Mouse (Mus musculus) embryonic facial prominence, embryonic 11.5 days (tissue): Measurements from ENCODE around the gene Rev1. TPM values are rescaled to one million over a fixed set of nuclear protein-coding genes. Genes with fewer than 3 reads are reported as not detected.

ENCODE experiments used
- polyA plus RNA-seq: library from polyadenylated mRNA; unstranded; fragments of >200 nt; fragmentation: Nextera tagmentation; extraction: Ambion mirVana; gene quantifications from 2 replicates; pipeline ENCODE4 v1.2.1, GENCODE M21; 2014

The Rev1 gene
- polyA plus RNA-seq, 1 experiment from 2014 or later, result 32.8 TPM

Other genes starting within 250 kb of the Rev1 start
- gene Mitd1, start 239.4 kb downstream of the Rev1 start, polyA plus RNA-seq, result 28.5 and 30.9 TPM in 2 replicates
- gene Mrpl30, start 239.3 kb downstream of the Rev1 start, polyA plus RNA-seq, result 243 and 271 TPM in 2 replicates
- not detected in 2 replicates for gene Lyg2, start 213.3 kb downstream of the Rev1 start, polyA plus RNA-seq
- gene Lyg1, start 172.0 kb downstream of the Rev1 start, polyA plus RNA-seq, result not detected in 2 replicates
- gene Txndc9, start 131.9 kb downstream of the Rev1 start, polyA plus RNA-seq, result 176 and 177 TPM in 2 replicates
- gene Eif5b, start 131.8 kb downstream of the Rev1 start, polyA plus RNA-seq, result 28.6 and 33.3 TPM in 2 replicates